Mouse (Mus musculus) midbrain, embryonic 15.5 days (tissue): ENCODE measurements around the gene D5Ertd579e. TPM values are rescaled to one million over a fixed set of nuclear protein-coding genes. Genes with fewer than 3 reads are reported as not detected.

ENCODE experiments used
- ATAC-seq: fragments of 200-750 bp; cut with Nextera tagmentation; replicated peaks from 2 replicates; pipeline ENCODE4 v1.8.0; 2017; ENCODE audit warnings: moderate TSS enrichment
- H3K27ac ChIP-seq: fragments of 300-500 bp; sonication (generic); 2 replicates; pipeline ENCODE4 v1.5.1; 2015; ENCODE audit warnings: mild to moderate bottlenecking, inconsistent platforms
- H3K27me3 ChIP-seq: fragments of 300-500 bp; sonication (generic); replicated peaks from 2 replicates; pipeline ENCODE4 v1.6.1; 2015; ENCODE audit warnings: inconsistent platforms
- H3K36me3 ChIP-seq: fragments of 300-500 bp; sonication (generic); replicated peaks from 2 replicates; pipeline ENCODE4 v1.6.1; 2015; ENCODE audit warnings: inconsistent platforms
- H3K4me1 ChIP-seq: fragments of 300-500 bp; sonication (generic); 2 replicates; pipeline ENCODE4 v1.6.1; 2015; ENCODE audit warnings: inconsistent platforms
- H3K4me2 ChIP-seq: fragments of 300-500 bp; sonication (generic); 2 replicates; pipeline ENCODE4 v1.6.1; 2015; ENCODE audit warnings: inconsistent platforms, mild to moderate bottlenecking, moderate library complexity
- H3K4me3 ChIP-seq: fragments of 300-500 bp; sonication (generic); 2 replicates; pipeline ENCODE4 v1.5.1; 2015; ENCODE audit warnings: mild to moderate bottlenecking, inconsistent platforms
- H3K9ac ChIP-seq: fragments of 300-500 bp; sonication (generic); 2 replicates; pipeline ENCODE4 v1.6.1; 2015; ENCODE audit warnings: mild to moderate bottlenecking, inconsistent platforms
- H3K9me3 ChIP-seq: fragments of 300-500 bp; sonication (generic); 2 replicates; pipeline ENCODE4 v1.6.1; 2016; ENCODE audit warnings: inconsistent platforms
- WGBS: fragments of 180-500 bp; shearing (Covaris S2); methylation state at CpG from one replicate; pipeline ENCODE4 v1.1.7; 2015; ENCODE audit warnings: mixed read lengths; 5-methylcytosine and 5-hydroxymethylcytosine counted together
- polyA plus RNA-seq: library from polyadenylated mRNA; unstranded; fragments of >200 nt; fragmentation: Nextera tagmentation; extraction: Ambion mirVana; gene quantifications from 2 replicates; pipeline ENCODE4 v1.2.1, GENCODE M21; 2015

Gene D5Ertd579e
- polyA plus RNA-seq, result 40.3 and 44.0 TPM in 2 replicates

DNA sequence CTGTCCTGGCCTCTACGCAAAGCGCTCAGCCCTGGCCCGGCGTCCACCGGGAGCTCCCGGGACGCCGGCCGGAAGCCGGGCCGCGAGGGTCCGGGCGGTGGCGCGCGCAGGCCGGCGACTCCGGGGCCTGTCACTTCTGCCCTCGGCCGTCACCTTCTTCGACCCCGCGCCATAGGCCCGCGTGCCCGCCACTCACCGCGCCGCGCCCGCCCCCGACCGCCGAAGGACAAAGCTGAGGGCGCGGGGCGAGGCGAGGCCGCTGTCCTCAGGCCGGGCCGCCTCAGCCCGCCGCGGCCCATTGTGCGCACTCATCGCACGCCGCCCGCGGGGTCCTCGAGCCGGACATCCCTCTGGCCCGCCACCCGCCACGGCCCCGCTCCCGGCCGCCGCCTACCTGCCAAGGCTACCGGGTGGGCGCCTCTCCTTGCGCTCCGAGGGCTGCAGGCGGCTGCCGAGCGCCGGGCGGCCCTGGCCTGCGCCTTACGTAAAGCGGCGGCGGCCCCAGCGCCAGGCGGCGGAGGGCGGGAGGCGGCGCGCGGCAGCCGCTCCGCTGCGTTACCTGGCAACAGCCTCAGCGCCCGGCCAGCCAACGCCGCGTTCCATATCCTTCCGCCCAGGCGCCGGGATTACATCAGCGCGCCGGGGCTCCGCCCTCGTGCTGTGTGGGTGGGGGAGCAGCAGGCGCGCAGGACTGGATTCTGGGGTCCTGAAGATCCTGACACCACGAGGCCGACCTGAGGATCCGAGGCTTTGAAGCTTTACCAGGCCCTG is at the start of gene D5Ertd579e:
D5Ertd579e (minus strand) TSS at position 564 of the 771 bp plus-strand sequence.
- peak; percentile 95 for ATAC-seq
- no peaks in the 10 kb centered on the region; the same call in 1 of the 2 replicates for H3K27me3 ChIP-seq
- H3K4me2 ChIP-seq, result peak within 1 kb of the TSS; percentile 93
- peaks cover 29% of the 10 kb centered on the region for H3K4me1 ChIP-seq
- H3K36me3 ChIP-seq, result no peaks in the 10 kb centered on the region
- no peaks in the 10 kb centered on the region for H3K9me3 ChIP-seq
- peak within 1 kb of the TSS; percentile 93 for H3K9ac ChIP-seq
- peak within 1 kb of the TSS; percentile 95 for H3K27ac ChIP-seq
- H3K4me3 ChIP-seq, result peak within 1 kb of the TSS; percentile 88
- WGBS, result under 1% methylated on average over 97 of the region's 104 CpGs

GRCm38 (mm10) chr5:36742126-36742848 is 46.5 kb upstream of the D5Ertd579e start:
- ATAC-seq, result no peak
- Histone ChIP-seq H3K9me3 (no peaks in the 10 kb centered on the region), H3K9ac (no peak overlapping the region), H3K4me3 (no peak overlapping the region), H3K4me1 (peaks cover 14% of the 10 kb centered on the region), H3K27me3 (no peaks in the 10 kb centered on the region), H3K27ac (no peak overlapping the region), H3K36me3 (no peaks in the 10 kb centered on the region), H3K4me2 (no peak overlapping the region)
- 40% methylated on average over 16 of the region's 16 CpGs for WGBS

DNA sequence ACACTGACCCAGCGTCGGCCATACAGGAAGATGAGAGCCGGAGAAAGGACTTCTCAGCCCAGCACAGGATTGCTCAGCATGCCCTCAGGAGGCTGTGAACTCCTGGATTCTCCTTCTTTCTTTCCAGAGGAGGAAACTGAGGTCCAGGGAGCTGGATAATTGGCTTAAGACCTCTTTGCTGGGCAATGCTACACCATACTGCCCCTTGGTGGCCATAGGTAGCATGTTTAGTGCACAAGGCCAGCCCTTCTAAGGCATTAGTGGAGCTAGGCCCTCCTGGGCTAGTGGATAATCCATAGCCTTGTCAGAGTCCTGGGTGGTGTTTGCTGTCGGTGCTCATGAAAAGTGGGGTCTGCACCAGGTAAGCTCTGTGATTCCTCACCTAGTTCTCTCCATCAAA is 44.0 kb upstream of the D5Ertd579e start:
- no peak overlapping the region for H3K9ac ChIP-seq
- no peak overlapping the region for H3K4me3 ChIP-seq
- WGBS, result 61% methylated on average over 4 of the region's 4 CpGs
- no peaks in the 10 kb centered on the region for H3K9me3 ChIP-seq
- ATAC-seq, result no peak
- H3K36me3 ChIP-seq, result no peaks in the 10 kb centered on the region
- H3K27ac ChIP-seq, result no peak overlapping the region
- H3K4me2 ChIP-seq, result no peak overlapping the region
- H3K4me1 ChIP-seq, result no peaks in the 10 kb centered on the region; the same call in 1 of the 2 replicates
- H3K27me3 ChIP-seq, result no peaks in the 10 kb centered on the region

DNA sequence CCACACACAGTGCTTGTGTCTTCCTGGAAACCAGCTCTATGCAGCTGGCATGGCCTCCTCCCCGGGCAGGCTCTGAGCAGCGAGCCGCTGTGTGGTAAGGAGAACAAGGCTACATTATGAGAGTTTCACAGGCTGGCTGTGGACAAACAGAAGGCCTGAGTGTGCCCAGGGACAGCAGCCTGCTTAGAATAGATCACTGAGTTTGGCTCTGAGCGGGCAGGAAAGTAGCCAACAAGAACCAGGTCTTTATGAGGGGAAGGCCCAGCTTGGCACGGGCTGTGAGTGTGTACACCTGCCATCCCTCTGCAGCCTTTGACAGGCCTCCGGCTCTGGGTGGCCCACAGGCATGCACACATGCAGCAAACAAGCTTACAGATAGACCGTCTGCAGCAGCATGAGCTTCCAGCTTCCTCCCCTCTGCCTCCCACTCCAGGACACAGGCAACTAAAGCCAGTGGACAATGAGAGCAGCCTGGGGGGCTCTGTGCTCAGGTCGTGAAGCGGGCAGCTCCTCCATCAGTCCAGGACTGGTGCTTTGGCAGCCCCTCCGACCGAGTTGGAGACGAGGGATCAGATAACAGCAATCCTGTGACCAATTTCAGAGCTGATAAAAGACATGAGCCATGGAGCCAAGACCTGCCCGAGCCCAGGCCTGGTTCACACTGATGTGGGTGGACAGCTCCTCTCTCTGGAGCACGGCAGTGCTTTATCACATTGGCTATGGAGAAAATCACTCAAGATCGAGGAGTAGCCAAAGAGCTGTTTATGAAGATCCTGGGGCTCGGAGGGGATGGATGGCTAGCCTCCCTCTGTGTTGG is 43.2 kb upstream of the D5Ertd579e start:
- peak; percentile 77 for ATAC-seq
- H3K36me3 ChIP-seq, result no peaks in the 10 kb centered on the region
- no peak overlapping the region for H3K27ac ChIP-seq
- no peak overlapping the region for H3K9ac ChIP-seq
- WGBS, result 73% methylated on average over 16 of the region's 16 CpGs
- no peaks in the 10 kb centered on the region for H3K9me3 ChIP-seq
- H3K4me2 ChIP-seq, result no peak overlapping the region
- no peaks in the 10 kb centered on the region for H3K27me3 ChIP-seq
- no peaks in the 10 kb centered on the region; the same call in 1 of the 2 replicates for H3K4me1 ChIP-seq
- no peak overlapping the region for H3K4me3 ChIP-seq

DNA sequence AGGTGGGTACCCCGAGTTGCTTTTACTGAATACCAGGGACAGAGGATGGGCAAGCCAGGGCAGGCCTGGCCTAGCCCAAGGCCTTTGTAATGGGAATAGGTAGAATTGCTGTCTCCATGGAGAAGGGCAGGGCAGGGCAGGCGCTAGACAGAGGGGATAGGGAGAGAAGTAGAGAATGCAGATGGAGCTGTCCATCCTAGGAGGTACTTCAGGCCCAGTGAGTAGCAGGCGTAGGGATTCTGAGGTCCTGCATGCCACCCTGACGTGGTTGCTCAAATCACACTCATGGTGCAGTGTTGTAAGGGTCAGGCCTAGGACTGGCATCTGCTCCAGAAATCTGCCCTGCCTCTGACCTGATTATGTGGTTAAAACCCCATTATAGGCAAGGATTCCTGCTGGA is 41.9 kb upstream of the D5Ertd579e start:
- no peaks in the 10 kb centered on the region for H3K36me3 ChIP-seq
- H3K9me3 ChIP-seq, result no peaks in the 10 kb centered on the region
- WGBS, result 66% methylated on average over 4 of the region's 4 CpGs
- H3K4me1 ChIP-seq, result no peaks in the 10 kb centered on the region; the same call in 1 of the 2 replicates
- no peak for ATAC-seq
- H3K9ac ChIP-seq, result no peak overlapping the region
- no peaks in the 10 kb centered on the region for H3K27me3 ChIP-seq
- H3K4me3 ChIP-seq, result no peak overlapping the region
- no peak overlapping the region for H3K4me2 ChIP-seq
- no peak overlapping the region for H3K27ac ChIP-seq

- no peaks in the 10 kb centered on the region for H3K9me3 ChIP-seq
- H3K27me3 ChIP-seq, result no peaks in the 10 kb centered on the region
- H3K4me3 ChIP-seq, result no peak overlapping the region
- H3K36me3 ChIP-seq, result no peaks in the 10 kb centered on the region
- H3K27ac ChIP-seq, result no peak overlapping the region
- H3K4me2 ChIP-seq, result no peak overlapping the region
- no peak overlapping the region for H3K9ac ChIP-seq
- no peak for ATAC-seq
- WGBS, result 80% methylated on average over 8 of the region's 8 CpGs
- no peaks in the 10 kb centered on the region for H3K4me1 ChIP-seq
Observed at GRCm38 (mm10) chr5:36736009-36736408, 40.2 kb upstream of the D5Ertd579e start.

DNA sequence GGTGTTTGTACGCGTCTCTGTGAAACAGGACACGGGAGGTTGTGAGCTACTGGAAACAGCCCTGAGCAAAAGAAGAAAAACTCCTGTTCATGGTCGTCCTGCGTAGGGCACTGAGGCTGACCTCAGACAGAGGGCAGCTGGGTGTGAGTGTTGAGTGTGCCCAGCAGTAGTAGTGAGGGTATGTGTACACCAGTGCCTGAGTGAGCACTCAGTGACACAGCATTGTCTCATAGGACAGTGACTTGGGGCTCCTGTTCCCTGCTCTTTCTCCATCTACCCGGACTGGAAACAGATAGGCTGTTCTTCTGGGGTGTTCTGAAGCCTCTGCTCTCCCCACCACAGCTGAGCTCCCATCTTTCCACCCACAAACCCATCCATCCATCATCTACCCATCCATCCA is 39.3 kb upstream of the D5Ertd579e start:
- H3K27ac ChIP-seq, result no peak overlapping the region
- 84% methylated on average over 6 of the region's 6 CpGs for WGBS
- no peak overlapping the region for H3K9ac ChIP-seq
- no peak overlapping the region for H3K4me3 ChIP-seq
- H3K4me2 ChIP-seq, result no peak overlapping the region
- no peaks in the 10 kb centered on the region for H3K9me3 ChIP-seq
- ATAC-seq, result no peak
- H3K4me1 ChIP-seq, result no peaks in the 10 kb centered on the region
- no peaks in the 10 kb centered on the region for H3K36me3 ChIP-seq
- H3K27me3 ChIP-seq, result no peaks in the 10 kb centered on the region

DNA sequence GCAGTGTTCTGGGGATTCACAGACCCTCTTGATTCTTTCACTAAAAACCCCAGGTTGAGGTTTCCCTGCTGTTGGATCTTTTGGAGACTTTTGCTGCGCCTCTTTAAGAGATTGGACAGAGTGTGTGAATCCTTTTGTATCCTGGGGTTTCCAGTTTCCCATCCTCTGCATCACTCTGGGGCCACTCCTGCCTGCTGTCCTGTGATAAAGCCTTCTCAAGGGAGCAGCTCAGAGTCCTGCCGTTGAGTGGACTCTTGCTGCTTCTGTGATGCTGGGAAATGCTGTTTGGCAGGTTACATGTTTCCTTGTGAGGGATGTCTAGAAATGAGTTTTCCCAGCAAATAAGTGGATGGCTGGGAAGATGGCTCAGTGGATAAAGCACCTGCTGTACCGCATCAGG is 37.6 kb upstream of the D5Ertd579e start:
- Histone ChIP-seq H3K27ac (no peak overlapping the region), H3K36me3 (no peaks in the 10 kb centered on the region), H3K9me3 (no peaks in the 10 kb centered on the region), H3K4me3 (no peak overlapping the region), H3K4me1 (no peaks in the 10 kb centered on the region), H3K9ac (no peak overlapping the region), H3K4me2 (no peak overlapping the region), H3K27me3 (no peaks in the 10 kb centered on the region)
- no peak for ATAC-seq
- 67% methylated on average over 3 of the region's 3 CpGs for WGBS

DNA sequence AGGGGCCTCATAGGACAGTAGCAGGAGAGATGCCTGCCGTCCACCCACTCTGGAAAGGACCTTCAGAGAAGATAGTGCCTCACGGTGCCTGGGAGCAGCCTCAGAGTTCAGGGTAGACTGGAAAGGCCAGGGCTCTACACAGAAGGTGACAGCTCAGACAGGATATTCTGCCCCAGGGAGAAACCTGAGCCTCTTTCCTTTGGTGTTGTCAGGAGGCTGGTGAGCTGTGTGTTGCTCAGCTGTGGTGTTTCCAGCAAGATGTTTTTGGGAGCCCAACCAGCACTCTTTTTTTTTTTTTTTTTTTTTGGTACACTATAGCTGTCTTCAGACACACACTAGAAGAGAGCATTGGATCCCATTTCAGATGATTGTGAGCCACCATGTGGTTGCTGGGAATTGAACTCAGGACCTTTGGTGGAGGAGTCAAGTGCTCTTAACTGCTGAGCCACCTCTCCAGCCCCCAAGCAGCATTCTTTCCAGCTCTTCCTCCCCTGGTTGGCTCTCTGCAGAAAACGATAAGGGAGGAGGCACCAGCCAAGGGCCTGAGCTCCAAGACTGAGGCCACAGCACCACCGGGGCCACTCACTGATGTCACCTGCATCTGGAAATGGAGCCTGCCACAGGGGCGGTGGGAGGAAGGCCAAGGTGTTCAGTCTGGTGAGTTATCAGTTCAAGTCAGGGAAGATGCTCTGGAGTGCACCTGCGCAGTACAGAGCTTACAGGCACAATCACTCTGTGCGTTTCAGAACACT is 36.3 kb upstream of the D5Ertd579e start:
- H3K9ac ChIP-seq, result no peak overlapping the region

DNA sequence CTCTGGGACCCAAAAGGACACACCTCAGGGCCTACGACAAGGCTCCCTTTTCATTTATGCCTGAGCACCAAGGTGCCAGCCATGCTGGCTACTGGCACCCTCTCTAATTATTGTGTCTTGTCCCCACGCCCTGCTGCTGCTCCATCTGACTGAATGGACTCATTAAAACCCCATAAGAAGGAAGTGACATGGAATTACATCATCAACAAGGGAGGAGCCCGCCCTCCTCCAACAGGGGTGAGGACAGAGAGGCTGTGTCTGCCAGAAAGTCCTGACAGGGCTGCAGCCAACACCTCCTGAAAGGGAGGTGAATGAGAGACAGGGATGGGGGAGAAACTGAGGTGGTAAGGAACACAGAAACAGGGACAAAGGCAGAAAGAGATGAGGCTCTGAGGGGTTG is 34.9 kb upstream of the D5Ertd579e start:
- no peaks in the 10 kb centered on the region for H3K36me3 ChIP-seq
- H3K27ac ChIP-seq, result no peak overlapping the region
- no peak overlapping the region for H3K4me2 ChIP-seq
- no peaks in the 10 kb centered on the region for H3K4me1 ChIP-seq
- WGBS, result 59% methylated on average over 3 of the region's 3 CpGs
- H3K9ac ChIP-seq, result no peak overlapping the region
- no peak overlapping the region for H3K4me3 ChIP-seq
- no peaks in the 10 kb centered on the region for H3K27me3 ChIP-seq
- ATAC-seq, result no peak
- no peaks in the 10 kb centered on the region for H3K9me3 ChIP-seq

More for the DNA sequence above, 36.3 kb upstream of the D5Ertd579e start:
- Histone ChIP-seq H3K27ac (no peak overlapping the region), H3K4me3 (no peak overlapping the region), H3K36me3 (no peaks in the 10 kb centered on the region), H3K4me1 (no peaks in the 10 kb centered on the region), H3K4me2 (no peak overlapping the region), H3K27me3 (no peaks in the 10 kb centered on the region), H3K9me3 (no peaks in the 10 kb centered on the region)
- ATAC-seq, result no peak
- WGBS, result 78% methylated on average over 7 of the region's 7 CpGs

- WGBS, result 90% methylated on average over 2 of the region's 2 CpGs
Observed at GRCm38 (mm10) chr5:36729923-36730322, 34.1 kb upstream of the D5Ertd579e start.

More at GRCm38 (mm10) chr5:36729923-36730322, 34.1 kb upstream of the D5Ertd579e start:
- no peak for ATAC-seq
- H3K4me2 ChIP-seq, result no peak overlapping the region
- no peaks in the 10 kb centered on the region for H3K4me1 ChIP-seq
- H3K4me3 ChIP-seq, result no peak overlapping the region
- no peak overlapping the region for H3K9ac ChIP-seq
- no peaks in the 10 kb centered on the region for H3K36me3 ChIP-seq
- H3K9me3 ChIP-seq, result no peaks in the 10 kb centered on the region
- no peak overlapping the region for H3K27ac ChIP-seq
- H3K27me3 ChIP-seq, result no peaks in the 10 kb centered on the region
